Mouse (Mus musculus): ENCODE measurements around the gene Dpp10. TPM values are rescaled to one million over a fixed set of nuclear protein-coding genes. Genes with fewer than 3 reads are reported as not detected.

The Dpp10 gene
- polyA plus RNA-seq, 1 experiment, result 0.03 TPM

DNA sequence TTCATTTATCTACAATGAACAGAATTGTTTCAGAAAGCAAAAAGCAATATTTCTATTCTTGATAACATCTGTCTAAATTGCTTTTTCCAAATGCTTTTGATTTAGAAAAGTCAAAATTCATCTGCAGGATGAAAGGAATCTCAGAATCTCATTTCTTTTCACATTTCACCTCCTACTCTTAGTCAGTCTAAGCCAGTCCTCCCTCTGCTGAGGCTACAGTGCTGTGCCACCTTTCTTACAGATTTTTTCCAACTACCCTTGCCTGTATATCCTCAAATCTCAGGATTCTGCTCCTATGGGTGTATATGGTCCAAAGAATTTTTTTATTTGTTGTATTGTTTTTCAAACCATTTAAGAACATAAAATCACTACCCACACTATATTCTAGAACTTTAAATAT is 289.3 kb downstream of the Dpp10 start:
- no peak for DNase-seq
- Histone ChIP-seq H3K4me3 (ENCODE audit: insufficient read depth, low read depth, low read length) (no peak overlapping the region), H3K36me3 (ENCODE audit: control insufficient read depth, insufficient read depth, low read length) (no peaks in the 10 kb centered on the region), H3K27me3 (replicated peaks; ENCODE audit: control insufficient read depth, insufficient read depth, low read length) (no peaks in the 10 kb centered on the region), H3K27ac (ENCODE audit: insufficient read depth, low read depth, low read length) (no peak overlapping the region), H3K4me1 (ENCODE audit: control insufficient read depth, insufficient read depth, low read length) (no peaks in the 10 kb centered on the region)
- TF ChIP-seq POLR2A (IDR thresholded peaks at IDR 0.05; ENCODE audit: low read depth, low read length), result no peak
- TF ChIP-seq CTCF (conservative IDR thresholded peaks at IDR 0.05; ENCODE audit: insufficient read depth, insufficient read length, low read depth, low read length), result no peak

DNA sequence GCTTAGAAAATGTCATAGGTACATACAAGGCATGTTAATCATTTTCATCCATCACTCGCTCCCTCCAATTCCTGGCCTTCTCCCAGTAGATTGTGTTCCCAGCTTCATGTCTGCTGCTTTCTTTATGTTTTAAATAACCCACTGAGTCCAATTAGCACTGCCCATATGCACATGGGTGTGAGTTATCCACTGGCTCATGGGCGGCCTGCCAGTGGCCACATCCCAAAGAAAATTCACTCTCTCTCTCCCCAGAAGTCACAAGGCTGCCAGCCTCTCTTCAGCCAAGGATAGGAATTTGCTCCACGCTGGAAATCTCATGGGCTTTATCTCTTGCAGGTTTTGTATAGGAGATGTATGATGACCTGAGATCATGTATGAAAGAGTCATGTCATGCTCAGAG is 338.1 kb downstream of the Dpp10 start:
- Histone ChIP-seq H3K4me1 (ENCODE audit: control insufficient read depth, insufficient read depth, low read length) (no peaks in the 10 kb centered on the region), H3K4me3 (ENCODE audit: insufficient read depth, low read depth, low read length) (no peak overlapping the region), H3K36me3 (ENCODE audit: control insufficient read depth, insufficient read depth, low read length) (no peaks in the 10 kb centered on the region), H3K27ac (ENCODE audit: insufficient read depth, low read depth, low read length) (no peak overlapping the region), H3K27me3 (replicated peaks; ENCODE audit: control insufficient read depth, insufficient read depth, low read length) (no peaks in the 10 kb centered on the region)
- no peak for TF ChIP-seq POLR2A (IDR thresholded peaks at IDR 0.05; ENCODE audit: low read depth, low read length)
- TF ChIP-seq CTCF (conservative IDR thresholded peaks at IDR 0.05; ENCODE audit: insufficient read depth, insufficient read length, low read depth, low read length), result no peak
- no peak for DNase-seq
- WGBS, result 81% methylated on average over 3 of the region's 3 CpGs

- Histone ChIP-seq H3K27ac (ENCODE audit: insufficient read depth, low read depth, low read length) (no peak overlapping the region), H3K27me3 (replicated peaks; ENCODE audit: control insufficient read depth, insufficient read depth, low read length) (no peaks in the 10 kb centered on the region), H3K4me3 (ENCODE audit: insufficient read depth, low read depth, low read length) (no peak overlapping the region), H3K4me1 (ENCODE audit: control insufficient read depth, insufficient read depth, low read length) (no peaks in the 10 kb centered on the region), H3K36me3 (ENCODE audit: control insufficient read depth, insufficient read depth, low read length) (no peaks in the 10 kb centered on the region)
- DNase-seq, result no peak
- TF ChIP-seq CTCF (conservative IDR thresholded peaks at IDR 0.05; ENCODE audit: insufficient read depth, insufficient read length, low read depth, low read length) (no peak), POLR2A (IDR thresholded peaks at IDR 0.05; ENCODE audit: low read depth, low read length) (no peak)
- 77% methylated on average over 2 of the region's 2 CpGs for WGBS
These were observed 386.9 kb downstream of the Dpp10 start for GRCm38 (mm10) chr1:123658409-123658808.

- H3K4me3 ChIP-seq (ENCODE audit: insufficient read depth, low read depth, low read length), result no peak overlapping the region
- no peak overlapping the region for H3K27ac ChIP-seq (ENCODE audit: insufficient read depth, low read depth, low read length)
- no peak for DNase-seq
- WGBS, result 8% methylated on average over 3 of the region's 3 CpGs
- H3K36me3 ChIP-seq (ENCODE audit: control insufficient read depth, insufficient read depth, low read length), result no peaks in the 10 kb centered on the region
- TF ChIP-seq CTCF (conservative IDR thresholded peaks at IDR 0.05; ENCODE audit: insufficient read depth, insufficient read length, low read depth, low read length) (no peak), POLR2A (IDR thresholded peaks at IDR 0.05; ENCODE audit: low read depth, low read length) (no peak)
- H3K27me3 ChIP-seq (replicated peaks; ENCODE audit: control insufficient read depth, insufficient read depth, low read length), result no peaks in the 10 kb centered on the region
- no peaks in the 10 kb centered on the region for H3K4me1 ChIP-seq (ENCODE audit: control insufficient read depth, insufficient read depth, low read length)
These were observed 388.8 kb downstream of the Dpp10 start for GRCm38 (mm10) chr1:123656607-123657006.

DNA sequence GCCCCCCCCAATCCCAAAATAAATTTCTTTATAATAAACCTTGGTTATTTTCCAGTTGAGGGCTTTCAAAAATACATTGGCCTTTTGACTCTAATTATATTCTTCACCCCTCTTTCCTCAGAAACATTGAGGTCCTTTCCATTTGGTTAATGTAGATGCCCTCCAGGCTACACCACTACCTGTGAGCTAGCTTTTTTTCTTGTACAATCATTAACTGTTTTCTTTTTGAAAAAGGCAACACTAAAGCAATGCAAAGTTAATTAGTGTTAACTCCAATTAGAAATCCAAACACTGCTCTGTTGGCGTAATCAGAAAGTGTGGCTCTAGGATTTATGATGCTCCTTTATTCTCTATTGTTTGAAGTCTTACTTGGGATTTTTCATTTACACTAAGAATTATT is 407.5 kb downstream of the Dpp10 start:
- WGBS, result 27% methylated on average over 1 of the region's 1 CpGs
- no peaks in the 10 kb centered on the region for H3K27me3 ChIP-seq (replicated peaks; ENCODE audit: control insufficient read depth, insufficient read depth, low read length)
- DNase-seq, result peak; percentile 11
- no peak overlapping the region for H3K27ac ChIP-seq (ENCODE audit: insufficient read depth, low read depth, low read length)
- H3K4me1 ChIP-seq (ENCODE audit: control insufficient read depth, insufficient read depth, low read length), result no peaks in the 10 kb centered on the region
- TF ChIP-seq POLR2A (IDR thresholded peaks at IDR 0.05; ENCODE audit: low read depth, low read length) (no peak), CTCF (conservative IDR thresholded peaks at IDR 0.05; ENCODE audit: insufficient read depth, insufficient read length, low read depth, low read length) (no peak)
- no peaks in the 10 kb centered on the region for H3K36me3 ChIP-seq (ENCODE audit: control insufficient read depth, insufficient read depth, low read length)
- H3K4me3 ChIP-seq (ENCODE audit: insufficient read depth, low read depth, low read length), result no peak overlapping the region

DNA sequence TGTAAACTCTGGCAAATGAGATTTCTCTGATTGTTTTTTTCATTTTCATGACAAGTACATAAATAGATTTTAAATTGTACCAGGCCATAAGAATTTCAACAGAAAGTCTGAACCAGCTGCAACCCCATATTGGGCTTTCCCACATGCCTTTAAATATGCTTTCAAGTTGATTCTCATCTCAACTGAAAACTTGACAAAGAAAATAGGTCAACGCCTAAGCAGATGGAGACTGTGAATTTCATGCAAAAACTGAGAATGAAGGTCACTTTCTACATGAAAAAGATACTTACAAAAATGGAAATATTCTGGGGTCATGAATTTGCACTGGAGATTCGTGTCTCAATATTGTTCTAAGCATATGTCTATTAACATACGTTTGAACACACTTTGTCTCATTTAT is 417.1 kb downstream of the Dpp10 start:
- 89% methylated on average over 3 of the region's 3 CpGs for WGBS
- TF ChIP-seq POLR2A (IDR thresholded peaks at IDR 0.05; ENCODE audit: low read depth, low read length), result no peak
- no peak for TF ChIP-seq CTCF (conservative IDR thresholded peaks at IDR 0.05; ENCODE audit: insufficient read depth, insufficient read length, low read depth, low read length)
- no peak overlapping the region for H3K27ac ChIP-seq (ENCODE audit: insufficient read depth, low read depth, low read length)
- H3K4me1 ChIP-seq (ENCODE audit: control insufficient read depth, insufficient read depth, low read length), result no peaks in the 10 kb centered on the region
- DNase-seq, result no peak
- H3K4me3 ChIP-seq (ENCODE audit: insufficient read depth, low read depth, low read length), result no peak overlapping the region
- H3K27me3 ChIP-seq (replicated peaks; ENCODE audit: control insufficient read depth, insufficient read depth, low read length), result no peaks in the 10 kb centered on the region
- H3K36me3 ChIP-seq (ENCODE audit: control insufficient read depth, insufficient read depth, low read length), result no peaks in the 10 kb centered on the region

DNA sequence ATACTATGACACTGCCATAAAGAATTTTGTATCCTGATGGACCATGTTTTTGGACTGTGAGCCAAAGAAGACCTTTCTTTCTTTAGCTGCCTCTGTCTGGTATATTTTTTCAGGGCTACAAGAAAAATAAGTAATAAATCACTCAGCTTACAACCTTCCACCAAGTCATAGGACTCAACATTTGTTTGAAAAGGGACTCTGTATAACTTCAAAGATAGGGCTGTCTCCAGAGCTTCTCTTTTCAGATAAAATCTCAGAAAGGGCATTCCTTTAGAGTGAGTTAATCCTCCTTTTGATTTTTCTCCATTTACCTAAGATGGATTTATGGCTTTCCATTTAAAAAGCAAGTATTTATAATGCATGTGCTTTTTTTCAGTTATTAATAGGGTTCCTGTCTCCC is 460.5 kb downstream of the Dpp10 start:
- DNase-seq, result no peak
- TF ChIP-seq CTCF (conservative IDR thresholded peaks at IDR 0.05; ENCODE audit: insufficient read depth, insufficient read length, low read depth, low read length) (no peak), POLR2A (IDR thresholded peaks at IDR 0.05; ENCODE audit: low read depth, low read length) (no peak)
- Histone ChIP-seq H3K27ac (ENCODE audit: insufficient read depth, low read depth, low read length) (no peak overlapping the region), H3K4me3 (ENCODE audit: insufficient read depth, low read depth, low read length) (no peak overlapping the region), H3K36me3 (ENCODE audit: control insufficient read depth, insufficient read depth, low read length) (no peaks in the 10 kb centered on the region), H3K27me3 (replicated peaks; ENCODE audit: control insufficient read depth, insufficient read depth, low read length) (no peaks in the 10 kb centered on the region), H3K4me1 (ENCODE audit: control insufficient read depth, insufficient read depth, low read length) (no peaks in the 10 kb centered on the region)

DNA sequence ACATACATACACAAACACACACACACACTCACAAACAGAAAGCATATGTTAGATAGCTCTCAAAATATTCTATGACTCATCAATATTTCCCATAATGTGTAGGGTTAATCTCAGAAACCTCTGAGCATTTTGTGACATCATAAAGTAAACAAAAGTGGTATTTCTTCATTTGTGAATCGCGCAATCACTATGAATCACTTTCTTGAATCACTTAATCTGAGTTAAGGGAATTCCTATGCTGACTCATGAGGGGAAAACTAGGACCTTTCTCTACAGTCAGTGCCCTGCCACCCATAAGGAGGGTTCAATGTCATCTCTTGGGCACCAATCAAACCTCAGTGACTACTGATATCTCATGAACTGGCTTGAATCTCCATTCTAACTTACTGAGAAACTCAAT is 465.2 kb downstream of the Dpp10 start:
- Histone ChIP-seq H3K27ac (ENCODE audit: insufficient read depth, low read depth, low read length) (no peak overlapping the region), H3K4me1 (ENCODE audit: control insufficient read depth, insufficient read depth, low read length) (no peaks in the 10 kb centered on the region), H3K27me3 (replicated peaks; ENCODE audit: control insufficient read depth, insufficient read depth, low read length) (no peaks in the 10 kb centered on the region), H3K36me3 (ENCODE audit: control insufficient read depth, insufficient read depth, low read length) (no peaks in the 10 kb centered on the region), H3K4me3 (ENCODE audit: insufficient read depth, low read depth, low read length) (no peak overlapping the region)
- 95% methylated on average over 2 of the region's 2 CpGs for WGBS
- DNase-seq, result no peak
- TF ChIP-seq POLR2A (IDR thresholded peaks at IDR 0.05; ENCODE audit: low read depth, low read length) (no peak), CTCF (conservative IDR thresholded peaks at IDR 0.05; ENCODE audit: insufficient read depth, insufficient read length, low read depth, low read length) (no peak)

All from kidney, adult 2 months (tissue).